Mouse (Mus musculus): ENCODE results near the gene Perp.

DNA sequence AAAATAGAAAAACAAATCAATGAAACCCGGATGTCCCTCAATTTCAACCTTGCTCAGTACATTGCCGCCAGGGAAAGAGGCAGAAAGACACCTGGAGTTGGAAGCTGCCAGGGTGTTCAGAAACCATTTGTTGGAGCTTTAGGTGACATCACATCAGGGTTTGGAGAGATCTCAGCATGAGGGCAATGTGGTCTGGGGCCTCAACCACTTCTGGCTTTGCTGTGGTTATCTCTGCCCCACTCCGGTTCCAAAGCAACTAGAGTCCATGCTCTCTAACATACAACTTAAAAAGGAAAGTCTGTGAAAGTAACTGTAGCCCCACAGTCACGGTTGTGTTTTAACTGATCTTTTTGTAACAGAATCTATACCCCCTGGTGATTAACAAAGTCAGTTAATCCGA is 19.9 kb downstream of the Perp start:
- TF ChIP-seq CTCF (IDR thresholded peaks at IDR 0.05; ENCODE audit: extremely low read depth, insufficient read depth, low read length): no peak
- no peak for TF ChIP-seq POLR2A (IDR thresholded peaks at IDR 0.05; ENCODE audit: extremely low read depth, insufficient read depth, low read length)

Data from cortical plate, adult 2 months (tissue).